Mouse (Mus musculus): ENCODE measurements around the gene Npffr2. TPM values are rescaled to one million over a fixed set of nuclear protein-coding genes. Genes with fewer than 3 reads are reported as not detected.
"Not testable (repeated sequence)": the region's sequence is repeated elsewhere in the genome, so short reads cannot be mapped to it uniquely, and the experiment has no call there.

Gene Npffr2
- 0.04 and 0.14 TPM in 2 replicates for polyA plus RNA-seq (2012; rRNA removed)

GRCm38 (mm10) chr5:89526878-89527578 is at the start of gene Npffr2:
TSS of gene Npffr2 (plus strand) at chr5:89527429.
- TF ChIP-seq CTCF (IDR thresholded peaks at IDR 0.05; ENCODE audit: borderline replicate concordance, extremely low read depth, insufficient read depth, insufficient read length) (0 out of 2 replicates have a peak, but pooled peaks have one; percentile 15), POLR2A (IDR thresholded peaks at IDR 0.05; ENCODE audit: borderline replicate concordance, extremely low read depth, insufficient read depth, insufficient read length, poor library complexity, severe bottlenecking) (no peak)
- peak; percentile 75 for DNase-seq (ENCODE audit: low read depth)

GRCm38 (mm10) chr5:89492560-89492959 is 34.7 kb upstream of the Npffr2 start:
- no peak for DNase-seq (ENCODE audit: low read depth)
- TF ChIP-seq POLR2A (IDR thresholded peaks at IDR 0.05; ENCODE audit: borderline replicate concordance, extremely low read depth, insufficient read depth, insufficient read length, poor library complexity, severe bottlenecking), result no peak
- TF ChIP-seq CTCF (IDR thresholded peaks at IDR 0.05; ENCODE audit: borderline replicate concordance, extremely low read depth, insufficient read depth, insufficient read length), result no peak

DNA sequence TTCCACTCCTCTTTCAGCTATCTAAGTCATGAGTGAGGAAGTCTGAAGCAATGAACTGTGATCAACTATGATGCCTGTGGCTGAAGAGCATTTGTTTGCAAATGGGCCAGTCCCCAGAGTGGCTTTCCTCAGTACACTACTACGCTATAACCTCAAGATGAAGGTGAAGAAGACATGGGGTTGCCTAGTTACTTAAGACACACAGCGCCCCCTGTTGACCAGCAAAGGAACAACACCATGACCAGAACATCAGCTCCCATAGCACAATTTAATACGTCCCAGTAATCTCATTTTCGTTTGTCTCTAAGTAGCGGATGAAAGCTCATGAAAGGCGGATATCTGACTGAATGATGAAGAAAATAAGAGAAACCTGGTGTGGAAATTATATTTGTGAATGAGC is 27.0 kb upstream of the Npffr2 start:
- no peak for DNase-seq (ENCODE audit: low read depth)

DNA sequence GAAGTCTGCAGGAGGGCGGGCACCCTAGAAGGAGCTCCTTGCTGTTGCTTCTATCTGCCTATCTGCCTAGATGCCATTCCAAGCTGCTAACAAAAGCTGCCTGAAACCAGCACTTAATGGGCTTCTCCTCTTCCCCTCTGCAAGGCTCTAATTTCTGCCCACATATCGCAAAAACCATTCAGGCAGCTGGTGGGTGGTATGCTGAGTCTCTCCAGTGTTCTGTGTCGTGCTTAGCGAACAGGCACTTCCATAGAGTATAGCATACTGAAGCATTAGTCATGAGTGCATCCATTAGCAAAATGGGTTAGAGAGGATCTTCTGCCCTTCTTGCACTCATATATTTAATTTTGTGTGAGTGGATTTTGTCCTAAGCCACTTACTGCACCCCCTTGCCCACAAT is 8.6 kb upstream of the Npffr2 start:
- no peak for TF ChIP-seq CTCF (IDR thresholded peaks at IDR 0.05; ENCODE audit: borderline replicate concordance, extremely low read depth, insufficient read depth, insufficient read length)
- TF ChIP-seq POLR2A (IDR thresholded peaks at IDR 0.05; ENCODE audit: borderline replicate concordance, extremely low read depth, insufficient read depth, insufficient read length, poor library complexity, severe bottlenecking), result no peak
- DNase-seq (ENCODE audit: low read depth), result no peak

More for the DNA sequence above, 27.0 kb upstream of the Npffr2 start:
- TF ChIP-seq CTCF (IDR thresholded peaks at IDR 0.05; ENCODE audit: borderline replicate concordance, extremely low read depth, insufficient read depth, insufficient read length) (peak; percentile 45; the same call in 1 of the 2 replicates), POLR2A (IDR thresholded peaks at IDR 0.05; ENCODE audit: borderline replicate concordance, extremely low read depth, insufficient read depth, insufficient read length, poor library complexity, severe bottlenecking) (no peak)

- TF ChIP-seq POLR2A (IDR thresholded peaks at IDR 0.05; ENCODE audit: borderline replicate concordance, extremely low read depth, insufficient read depth, insufficient read length, poor library complexity, severe bottlenecking), result no peak
- TF ChIP-seq CTCF (IDR thresholded peaks at IDR 0.05; ENCODE audit: borderline replicate concordance, extremely low read depth, insufficient read depth, insufficient read length), result no peak; the same call in 1 of the 2 replicates
- peak; percentile 63 for DNase-seq (ENCODE audit: low read depth)
These were observed 949 bp upstream of the Npffr2 start for GRCm38 (mm10) chr5:89526181-89526778.

GRCm38 (mm10) chr5:89528951-89529350 is 1.7 kb downstream of the Npffr2 start:
- DNase-seq (ENCODE audit: low read depth), result no peak
- TF ChIP-seq CTCF (IDR thresholded peaks at IDR 0.05; ENCODE audit: borderline replicate concordance, extremely low read depth, insufficient read depth, insufficient read length), result no peak
- no peak for TF ChIP-seq POLR2A (IDR thresholded peaks at IDR 0.05; ENCODE audit: borderline replicate concordance, extremely low read depth, insufficient read depth, insufficient read length, poor library complexity, severe bottlenecking)

- TF ChIP-seq CTCF (IDR thresholded peaks at IDR 0.05; ENCODE audit: borderline replicate concordance, extremely low read depth, insufficient read depth, insufficient read length) (no peak), POLR2A (IDR thresholded peaks at IDR 0.05; ENCODE audit: borderline replicate concordance, extremely low read depth, insufficient read depth, insufficient read length, poor library complexity, severe bottlenecking) (no peak)
- DNase-seq (ENCODE audit: low read depth), result no peak
These were observed 2.2 kb downstream of the Npffr2 start for GRCm38 (mm10) chr5:89529391-89529790.

- TF ChIP-seq CTCF (IDR thresholded peaks at IDR 0.05; ENCODE audit: borderline replicate concordance, extremely low read depth, insufficient read depth, insufficient read length) (no peak), POLR2A (IDR thresholded peaks at IDR 0.05; ENCODE audit: borderline replicate concordance, extremely low read depth, insufficient read depth, insufficient read length, poor library complexity, severe bottlenecking) (no peak)
- DNase-seq (ENCODE audit: low read depth), result no peak
These were observed 8.8 kb downstream of the Npffr2 start for GRCm38 (mm10) chr5:89536018-89536417.

GRCm38 (mm10) chr5:89542472-89542871 is 15.2 kb downstream of the Npffr2 start:
- TF ChIP-seq POLR2A (IDR thresholded peaks at IDR 0.05; ENCODE audit: borderline replicate concordance, extremely low read depth, insufficient read depth, insufficient read length, poor library complexity, severe bottlenecking) (no peak), CTCF (IDR thresholded peaks at IDR 0.05; ENCODE audit: borderline replicate concordance, extremely low read depth, insufficient read depth, insufficient read length) (no peak)
- no peak for DNase-seq (ENCODE audit: low read depth)

DNA sequence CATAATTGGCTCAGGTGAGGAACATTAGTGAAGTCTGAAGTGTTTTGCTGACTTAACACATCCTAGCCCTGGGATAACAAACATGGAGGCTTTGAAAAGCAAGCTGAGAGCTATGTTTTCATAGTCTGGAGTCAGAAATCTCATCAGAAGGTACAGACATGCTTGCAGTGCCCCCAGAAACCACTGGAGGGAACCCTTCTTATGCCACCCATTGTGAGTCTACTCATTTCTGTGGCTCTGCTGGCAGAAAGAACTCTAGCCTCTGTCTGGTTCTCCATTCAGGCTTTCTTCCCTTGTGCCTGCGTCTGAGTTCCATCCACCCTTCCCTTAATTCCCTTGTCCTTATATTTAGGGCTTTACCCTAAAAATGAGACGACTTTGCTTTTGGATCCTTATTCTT is 16.2 kb downstream of the Npffr2 start:
- TF ChIP-seq CTCF (IDR thresholded peaks at IDR 0.05; ENCODE audit: borderline replicate concordance, extremely low read depth, insufficient read depth, insufficient read length), result peak; percentile 81
- TF ChIP-seq POLR2A (IDR thresholded peaks at IDR 0.05; ENCODE audit: borderline replicate concordance, extremely low read depth, insufficient read depth, insufficient read length, poor library complexity, severe bottlenecking), result no peak

DNA sequence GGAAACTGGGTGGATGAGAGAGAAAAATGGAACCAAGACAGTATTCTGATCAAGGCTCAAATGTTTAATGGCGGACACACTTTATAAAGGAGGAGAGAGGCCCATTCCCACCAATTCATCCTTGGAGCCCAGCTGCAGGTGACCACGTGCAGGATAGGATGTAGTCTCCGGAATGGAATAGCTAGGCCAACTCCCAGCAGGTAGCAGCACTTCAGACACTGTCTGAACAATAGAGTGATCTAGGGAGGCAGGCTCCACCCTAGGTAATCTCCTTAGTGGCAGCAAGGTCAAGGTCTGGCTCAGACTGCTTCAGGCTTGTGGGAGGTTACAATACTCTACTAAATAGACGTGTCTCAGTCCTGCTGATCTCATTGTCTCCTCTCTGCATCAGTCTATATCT is 31.9 kb downstream of the Npffr2 start:
- DNase-seq (ENCODE audit: low read depth), result not testable (repeated sequence)

More for the DNA sequence above, 16.2 kb downstream of the Npffr2 start:
- DNase-seq (ENCODE audit: low read depth), result peak; percentile 86

- DNase-seq (ENCODE audit: low read depth), result peak; percentile 15
- TF ChIP-seq POLR2A (IDR thresholded peaks at IDR 0.05; ENCODE audit: borderline replicate concordance, extremely low read depth, insufficient read depth, insufficient read length, poor library complexity, severe bottlenecking) (no peak), CTCF (IDR thresholded peaks at IDR 0.05; ENCODE audit: borderline replicate concordance, extremely low read depth, insufficient read depth, insufficient read length) (no peak)
These were observed 34.2 kb downstream of the Npffr2 start for GRCm38 (mm10) chr5:89561381-89561780.

Measured in brain, embryonic 14.5 days (tissue).